Mouse (Mus musculus): ENCODE data around the gene Pde4b.

DNA sequence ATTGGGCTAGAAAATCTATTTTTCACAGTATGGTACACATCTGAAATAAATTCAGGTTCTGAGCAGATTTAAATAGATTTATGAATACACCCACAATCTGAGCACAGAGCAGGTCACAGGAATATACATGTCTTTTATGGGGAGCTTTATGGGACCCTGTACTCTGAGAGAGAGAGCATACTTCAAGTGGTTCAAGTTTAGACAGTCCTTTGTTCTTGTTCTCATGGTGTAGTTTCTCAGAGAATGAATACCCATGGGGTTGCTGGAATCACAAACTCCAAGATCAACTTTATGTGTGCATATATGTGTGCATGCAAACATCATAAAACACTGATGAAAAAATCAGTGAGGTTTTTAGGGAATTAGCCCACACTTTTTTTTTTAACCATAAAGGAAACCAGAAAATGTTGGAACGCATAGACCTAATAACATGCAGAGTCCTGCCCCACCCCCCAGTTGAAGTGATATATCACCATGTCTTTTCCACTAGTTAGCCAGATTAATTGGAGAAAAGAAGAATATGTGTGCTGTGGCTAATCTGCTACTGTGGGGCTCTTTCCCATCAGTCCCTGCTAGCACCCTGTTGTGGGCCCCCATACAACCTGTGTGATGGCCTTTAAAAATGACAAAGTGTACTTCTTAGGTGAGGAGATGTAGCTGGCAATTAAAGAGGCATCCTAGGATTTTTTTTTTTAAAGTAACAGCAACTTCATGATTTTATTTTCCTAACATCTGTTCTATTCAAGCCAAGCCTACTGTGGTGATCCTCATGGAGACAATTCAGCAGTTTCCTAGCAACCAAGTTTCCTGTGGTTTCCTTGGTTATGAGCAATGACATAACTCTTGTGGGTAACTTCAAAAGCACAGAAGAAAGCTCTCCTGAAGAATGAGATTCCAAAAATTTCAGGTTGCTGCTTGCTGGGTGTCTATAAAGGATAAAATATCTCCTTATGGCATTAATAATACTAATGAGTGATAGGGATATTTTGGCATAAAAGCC, 264.4 kb downstream of the Pde4b start:
- TF ChIP-seq EP300 (IDR thresholded peaks at IDR 0.05; ENCODE audit: insufficient read depth, low read depth, low read length) (no peak), CTCF (IDR thresholded peaks at IDR 0.05; ENCODE audit: low read depth, low read length) (no peak), POLR2A (IDR thresholded peaks at IDR 0.05; ENCODE audit: insufficient read depth, low read length) (no peak)

Measured in ES-Bruce4 (cell line).